Mouse (Mus musculus) megakaryocyte, embryonic 14.5 days (primary cell): ENCODE measurements at regions not wholly inside any gene's neighbourhood (a gene's known extent, or its start where the extent isn't known, plus 50 kb on each side); places are given as distances from the start of the nearest gene placed in this dataset.

ENCODE experiments used
- FLI1 ChIP-seq: IDR thresholded peaks from 2 replicates; pipeline ENCODE4 v1.6.1; 2012; ENCODE audit warnings: low read length, inconsistent platforms, mixed read lengths
- GATA1 ChIP-seq: IDR thresholded peaks from 3 replicates; pipeline ENCODE4 v1.6.1; 2012; ENCODE audit warnings: mixed read lengths, low read length, inconsistent platforms, borderline replicate concordance

GRCm38 (mm10) chr14:25378717-25379224, 80.2 kb upstream of the Zmiz1 start:
- TF ChIP-seq GATA1 (no peak), FLI1 (no peak)
